Mouse (Mus musculus) CH12.LX (cell line): Measurements from ENCODE around the gene Olfr1040. TPM values are rescaled to one million over a fixed set of nuclear protein-coding genes. Genes with fewer than 3 reads are reported as not detected.
"Not testable (repeated sequence)": the region's sequence is repeated elsewhere in the genome, so short reads cannot be mapped to it uniquely, and the experiment has no call there.

Experiments
- DNase-seq: peaks from one replicate; pipeline ENCODE4 v3.0.0-alpha.2; 2013; ENCODE audit errors: extremely low read depth
- H3K27ac ChIP-seq: 2 replicates; pipeline ENCODE4 v1.5.1; 2012; ENCODE audit warnings: low read depth, mild to moderate bottlenecking, control low read depth, moderate library complexity; ENCODE audit not compliant: insufficient read depth
- H3K27me3 ChIP-seq: replicated peaks from 2 replicates; pipeline ENCODE3; 2012; ENCODE audit warnings: inconsistent platforms
- H3K36me3 ChIP-seq, 2 experiments: replicated peaks in 1 of 2; 2 replicates each; pipeline versions ENCODE3 to v1.6.1; 2012; ENCODE audit warnings: inconsistent platforms in 1 of 2, low read length in 1 of 2, mild to moderate bottlenecking in 1 of 2, mixed read lengths in 1 of 2, moderate library complexity in 1 of 2; ENCODE audit not compliant: control insufficient read depth in 1 of 2, insufficient read depth in 1 of 2
- H3K4me1 ChIP-seq, 2 experiments: 2 replicates each; pipeline ENCODE4 v1.6.1; 2012; ENCODE audit warnings: inconsistent platforms in 1 of 2, moderate library complexity in 1 of 2; ENCODE audit not compliant: insufficient read depth in 2 of 2, control insufficient read depth in 1 of 2
- H3K4me2 ChIP-seq: 2 replicates; pipeline ENCODE4 v1.6.1; 2012; ENCODE audit warnings: low read depth, mild to moderate bottlenecking, control low read depth; ENCODE audit not compliant: poor library complexity, insufficient read depth, severe bottlenecking
- H3K4me3 ChIP-seq, 3 experiments: fragments of 150-350 bp in 1 of 3; sonication (generic) in 1 of 3; replicated peaks in 1 of 3; 2 replicates each; pipeline versions ENCODE3 to v1.5.1; 2011 to 2012; ENCODE audit warnings: low read depth in 2 of 3, low read length in 2 of 3, mild to moderate bottlenecking in 2 of 3, moderate library complexity in 2 of 3, control low read depth in 1 of 3, improper control_type of control experiment in 1 of 3, inconsistent platforms in 1 of 3, mixed read lengths in 1 of 3; ENCODE audit not compliant: poor library complexity in 1 of 3
- H3K79me2 ChIP-seq: replicated peaks from 2 replicates; pipeline ENCODE4 v1.6.1; 2012; ENCODE audit warnings: mild to moderate bottlenecking, moderate library complexity; ENCODE audit not compliant: control insufficient read depth, poor library complexity, insufficient read depth, severe bottlenecking; ENCODE audit errors: extremely low read depth
- H3K9ac ChIP-seq: 2 replicates; pipeline ENCODE4 v1.6.1; 2012; ENCODE audit warnings: low read depth, mild to moderate bottlenecking, control low read depth, moderate library complexity; ENCODE audit not compliant: insufficient read depth
- H3K9me3 ChIP-seq: replicated peaks from 2 replicates; pipeline ENCODE3; 2012; ENCODE audit warnings: low read length, inconsistent platforms, mixed read lengths
- CHD1 ChIP-seq: IDR thresholded peaks from 2 replicates; pipeline ENCODE4 v1.6.1; 2012; ENCODE audit warnings: low read depth, low read length, improper control_type of control experiment, inconsistent platforms
- CHD2 ChIP-seq: IDR thresholded peaks from 2 replicates; pipeline ENCODE4 v1.6.1; 2011; ENCODE audit warnings: low read length, improper control_type of control experiment
- CTCF ChIP-seq, 2 experiments: IDR thresholded peaks in 1 of 2; conservative IDR thresholded peaks in 1 of 2; 2 replicates each; pipeline ENCODE4 v1.5.1; 2011 to 2012; ENCODE audit warnings: low read depth in 2 of 2, low read length in 2 of 2, improper control_type of control experiment in 1 of 2, inconsistent platforms in 1 of 2, mild to moderate bottlenecking in 1 of 2, moderate library complexity in 1 of 2
- ELF1 ChIP-seq: IDR thresholded peaks from 2 replicates; pipeline ENCODE4 v1.6.1; 2014; ENCODE audit warnings: low read depth, mild to moderate bottlenecking, inconsistent platforms, low read length, improper control_type of control experiment
- JUND ChIP-seq: conservative IDR thresholded peaks from 2 replicates; pipeline ENCODE4 v1.6.1; 2011; ENCODE audit warnings: low read depth, low read length, improper control_type of control experiment
- KAT2A ChIP-seq: IDR thresholded peaks from 2 replicates; pipeline ENCODE4 v1.6.1; 2012; ENCODE audit warnings: low read length, improper control_type of control experiment, inconsistent platforms; ENCODE audit not compliant: insufficient replicate concordance
- MAFK ChIP-seq: IDR thresholded peaks from 2 replicates; pipeline ENCODE4 v1.6.1; 2011; ENCODE audit warnings: low read length, improper control_type of control experiment; ENCODE audit not compliant: insufficient replicate concordance
- MEF2A ChIP-seq: IDR thresholded peaks from 2 replicates; pipeline ENCODE4 v1.6.1; 2014; ENCODE audit warnings: low read depth, mild to moderate bottlenecking, inconsistent platforms, low read length, improper control_type of control experiment, borderline replicate concordance
- NELFE ChIP-seq: IDR thresholded peaks from 2 replicates; pipeline ENCODE4 v1.6.1; 2011; ENCODE audit warnings: low read depth, low read length, improper control_type of control experiment
- NRF1 ChIP-seq: IDR thresholded peaks from 2 replicates; pipeline ENCODE4 v1.6.1; 2014; ENCODE audit warnings: low read depth, mild to moderate bottlenecking, inconsistent platforms, low read length, improper control_type of control experiment, moderate library complexity
- POLR2A ChIP-seq: IDR thresholded peaks from 2 replicates; pipeline ENCODE4 v1.6.1; 2011; ENCODE audit warnings: low read depth, mild to moderate bottlenecking, improper control_type of control experiment, low read length
- POLR2AphosphoS2 ChIP-seq: IDR thresholded peaks from 2 replicates; pipeline ENCODE4 v1.6.1; 2011; ENCODE audit warnings: low read depth, low read length, improper control_type of control experiment
- USF1 ChIP-seq: IDR thresholded peaks from 2 replicates; pipeline ENCODE4 v1.6.1; 2014; ENCODE audit warnings: low read depth, mild to moderate bottlenecking, inconsistent platforms, low read length, improper control_type of control experiment
- ZC3H11A ChIP-seq: IDR thresholded peaks from 2 replicates; pipeline ENCODE4 v1.6.1; 2012; ENCODE audit warnings: low read depth, mild to moderate bottlenecking, inconsistent platforms, low read length, improper control_type of control experiment
- ZKSCAN1 ChIP-seq: IDR thresholded peaks from 2 replicates; pipeline ENCODE4 v1.6.1; 2012; ENCODE audit warnings: low read depth, inconsistent platforms, low read length, improper control_type of control experiment, borderline replicate concordance
- ZMIZ1 ChIP-seq: IDR thresholded peaks from 2 replicates; pipeline ENCODE4 v1.6.1; 2012; ENCODE audit warnings: low read depth, mild to moderate bottlenecking, inconsistent platforms, low read length, improper control_type of control experiment
- dilution Hi-C: fragments of 300-500 bp; cut with MboI; formaldehyde crosslinking; loops from 2 replicates; pipeline ENCODE4 v1.14.3; 2020; ENCODE audit warnings: low sequenced_read_pairs; ENCODE audit not compliant: extremely low pct_unique_long_range_greater_than_20kb, extremely low pct_ligation_motif_present
- in situ Hi-C: fragments of 300-500 bp; cut with MboI; formaldehyde crosslinking; loops from 3 replicates; pipeline ENCODE4 v1.14.3; 2019; ENCODE audit warnings: low sequenced_read_pairs, low pct_ligation_motif_present, low pct_unique_long_range_greater_than_20kb, mixed read lengths
- polyA plus RNA-seq: library from polyadenylated mRNA; unstranded; fragments of >175 nt; gene quantifications from 2 replicates; pipeline ENCODE4 v1.2.1, GENCODE M21; 2012; ENCODE audit warnings: low read depth; ENCODE audit not compliant: insufficient read length
- total RNA-seq, 2 experiments: library from RNA; depleted of rRNA; stranded (reverse); fragments of 300-350 nt in 1 of 2; fragments of >200 nt in 1 of 2; gene quantifications; 2 replicates each; pipeline ENCODE4 v1.2.3; 2012 to 2014

Olfr1040 gene
- total and polyA plus RNA-seq, 3 experiments, result not detected

- no peak overlapping the region for H3K9ac ChIP-seq
- no peak overlapping the region for H3K4me2 ChIP-seq
- TF ChIP-seq POLR2AphosphoS2 (no peak), KAT2A (no peak), JUND (no peak), CTCF (conservative IDR thresholded peaks at IDR 0.05 in 1 of 2, IDR thresholded peaks at IDR 0.05 in 1 of 2; ENCODE audit: low read depth in 2 of 2, low read length in 2 of 2) (no peak), ZMIZ1 (no peak), MEF2A (no peak), CHD2 (no peak), ZC3H11A (no peak), NELFE (no peak), USF1 (no peak), ELF1 (no peak)
- no peaks in the 10 kb centered on the region for H3K4me1 ChIP-seq
- H3K36me3 ChIP-seq, result no peaks in the 10 kb centered on the region
- no peaks in the 10 kb centered on the region for H3K79me2 ChIP-seq
- no peak overlapping the region for H3K4me3 ChIP-seq
- no peaks in the 10 kb centered on the region for H3K27me3 ChIP-seq
- dilution Hi-C loops, result no loop called here
- no peak for DNase-seq
- H3K9me3 ChIP-seq, result peaks cover 16% of the 10 kb centered on the region
- H3K27ac ChIP-seq, result no peak overlapping the region
- in situ Hi-C loops, result no loop called here
These were observed 33.4 kb upstream of the Olfr1040 start for GRCm38 (mm10) chr2:86179950-86180349.

DNA sequence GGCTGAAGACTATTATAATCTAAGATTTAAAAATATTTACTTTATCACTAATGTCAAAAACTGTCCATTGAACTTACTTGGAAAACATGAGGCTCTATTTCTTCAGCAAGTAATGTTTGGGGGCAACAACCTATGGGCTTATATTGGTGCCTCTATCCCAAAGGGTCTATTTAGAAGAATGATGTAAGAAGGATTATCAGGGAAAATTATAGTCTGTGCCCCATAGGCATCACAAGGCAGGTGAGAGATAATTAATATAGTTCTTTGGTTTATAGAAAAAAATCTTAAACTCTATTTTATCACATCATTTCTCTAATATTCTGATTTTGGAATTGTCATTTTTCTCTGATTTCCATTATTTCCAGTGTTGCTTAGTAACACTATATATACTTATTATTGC is 31.2 kb upstream of the Olfr1040 start, which contains the start of gene Olfr1044:
TSS of gene Olfr1044 (minus strand) at position 101 of the 400 bp plus-strand sequence.
- Histone ChIP-seq H3K27ac (no peak within 1 kb of the TSS), H3K4me1 (no peaks in the 10 kb centered on the region), H3K36me3 (no peaks in the 10 kb centered on the region), H3K27me3 (no peaks in the 10 kb centered on the region), H3K79me2 (no peaks in the 10 kb centered on the region), H3K4me3 (no peak within 1 kb of the TSS), H3K9me3 (peaks cover 14% of the 10 kb centered on the region), H3K4me2 (no peak within 1 kb of the TSS), H3K9ac (no peak within 1 kb of the TSS)
- dilution Hi-C loops (no loop called here), in situ Hi-C loops (no loop called here)
- TF ChIP-seq MAFK (no peak), ZKSCAN1 (no peak), USF1 (no peak), CHD1 (no peak), KAT2A (no peak), POLR2A (no peak), NRF1 (no peak)
- no peak for DNase-seq

DNA sequence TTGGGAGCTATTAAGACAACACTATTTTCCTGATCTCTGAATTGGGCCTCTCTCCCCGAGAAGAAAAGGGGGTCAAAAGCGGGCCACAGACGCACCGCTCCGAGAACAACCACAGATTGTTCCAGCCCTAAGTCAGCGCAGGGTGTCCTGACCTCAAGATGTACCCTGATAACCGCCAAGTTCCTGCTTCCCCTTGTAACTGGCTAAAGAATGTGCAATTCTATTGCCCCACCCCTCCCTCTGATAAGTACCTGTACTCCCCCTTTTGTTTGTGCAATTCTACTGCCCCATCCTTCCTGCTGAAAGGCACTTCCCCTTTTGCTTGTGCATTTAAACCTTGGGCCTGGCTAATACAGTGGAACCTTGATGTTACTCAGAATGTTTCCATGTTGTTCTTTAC is 28.9 kb upstream of the Olfr1040 start:
- H3K79me2 ChIP-seq, H3K9ac ChIP-seq, DNase-seq, H3K27ac ChIP-seq, H3K4me3 ChIP-seq, in situ Hi-C loops, H3K36me3 ChIP-seq, dilution Hi-C loops, H3K27me3 ChIP-seq, H3K4me1 ChIP-seq, H3K4me2 ChIP-seq: not testable (repeated sequence)
- peaks cover 13% of the 10 kb centered on the region for H3K9me3 ChIP-seq
